Mouse (Mus musculus) ES-E14 (cell line): ENCODE results near the gene Slc36a4. TPM values are rescaled to one million over a fixed set of nuclear protein-coding genes. Genes with fewer than 3 reads are reported as not detected.
A peak's percentile ranks its signal among the peaks of the same experiment; 100 is the strongest.

Source experiments
- DNase-seq: peaks from one replicate; pipeline ENCODE4 v3.0.0-alpha.2; 2013; ENCODE audit warnings: low read depth, low spot score
- H3K27ac ChIP-seq: 2 replicates; pipeline ENCODE4 v1.5.1; 2012; ENCODE audit warnings: low read depth, mild to moderate bottlenecking, low read length, moderate library complexity, mixed read lengths; ENCODE audit not compliant: poor library complexity, insufficient read depth, severe bottlenecking
- H3K36me3 ChIP-seq: 2 replicates; pipeline ENCODE4 v1.6.1; 2012; ENCODE audit warnings: mild to moderate bottlenecking, low read length, moderate library complexity, mixed read lengths; ENCODE audit not compliant: control insufficient read depth, poor library complexity, insufficient read depth, severe bottlenecking
- H3K4me1 ChIP-seq, 2 experiments: fragments of 150-350 bp in 1 of 2; sonication (generic) in 1 of 2; 2 replicates each; pipeline ENCODE4 v1.6.1; 2012; ENCODE audit warnings: low read length in 2 of 2, mild to moderate bottlenecking in 1 of 2, mixed read lengths in 1 of 2; ENCODE audit not compliant: control insufficient read depth in 2 of 2, insufficient read depth in 2 of 2, poor library complexity in 1 of 2
- H3K4me3 ChIP-seq, 2 experiments: fragments of 150-350 bp in 1 of 2; sonication (generic) in 1 of 2; 2 replicates each; pipeline ENCODE4 v1.5.1; 2012; ENCODE audit warnings: low read length in 2 of 2, low read depth in 1 of 2, mild to moderate bottlenecking in 1 of 2, mixed read lengths in 1 of 2; ENCODE audit not compliant: insufficient read depth in 1 of 2, poor library complexity in 1 of 2, severe bottlenecking in 1 of 2
- H3K9ac ChIP-seq: 2 replicates; pipeline ENCODE4 v1.6.1; 2012; ENCODE audit warnings: low read depth, mild to moderate bottlenecking, low read length, mixed read lengths; ENCODE audit not compliant: poor library complexity, insufficient read depth, severe bottlenecking
- H3K9me3 ChIP-seq: fragments of 150-350 bp; sonication (generic); 2 replicates; pipeline ENCODE4 v1.6.1; 2012; ENCODE audit warnings: low read depth, mild to moderate bottlenecking, low read length; ENCODE audit not compliant: control insufficient read depth, insufficient read depth
- CHD2 ChIP-seq: IDR thresholded peaks from 2 replicates; pipeline ENCODE4 v1.6.1; 2014; ENCODE audit warnings: mild to moderate bottlenecking, low read depth, low read length, inconsistent platforms
- HCFC1 ChIP-seq: IDR thresholded peaks from 2 replicates; pipeline ENCODE4 v1.6.1; 2012; ENCODE audit warnings: low read length, inconsistent platforms, borderline replicate concordance; ENCODE audit not compliant: insufficient read depth
- MAFK ChIP-seq: IDR thresholded peaks from 2 replicates; pipeline ENCODE4 v1.6.1; 2014; ENCODE audit warnings: mild to moderate bottlenecking, low read depth, low read length, inconsistent platforms; ENCODE audit not compliant: insufficient read depth
- ZC3H11A ChIP-seq: IDR thresholded peaks from 2 replicates; pipeline ENCODE4 v1.6.1; 2012; ENCODE audit warnings: low read depth, mild to moderate bottlenecking, inconsistent platforms, low read length, borderline replicate concordance
- ZNF384 ChIP-seq: IDR thresholded peaks from 2 replicates; pipeline ENCODE4 v1.6.1; 2012; ENCODE audit warnings: low read depth, low read length, inconsistent platforms
- in situ Hi-C, 2 experiments: fragments of 600-800 bp; cut with MboI; formaldehyde crosslinking; loops; one replicate each; pipeline ENCODE4 v1.15.1; 2025; ENCODE audit warnings: low sequenced_read_pairs in 2 of 2, inconsistent platforms in 1 of 2; ENCODE audit not compliant: unreplicated experiment in 2 of 2
- total RNA-seq: library from RNA; depleted of rRNA; stranded (reverse); fragments of 300-350 nt; gene quantifications from 2 replicates; pipeline ENCODE4 v1.2.3, GENCODE M21; 2012

Slc36a4 gene
- total RNA-seq, 1 experiment: 3.9 TPM

- Histone ChIP-seq H3K4me1 (no peaks in the 10 kb centered on the region), H3K9me3 (no peaks in the 10 kb centered on the region), H3K36me3 (no peaks in the 10 kb centered on the region), H3K27ac (no peak overlapping the region), H3K4me3 (no peak overlapping the region), H3K9ac (no peak overlapping the region)
- DNase-seq: no peak
- TF ChIP-seq CHD2 (no peak), HCFC1 (no peak), ZNF384 (no peak), ZC3H11A (no peak), MAFK (no peak)
- in situ Hi-C loops: no loop called here
Measured at GRCm38 (mm10) chr9:15705706-15706105, 3.8 kb upstream of the Slc36a4 start.

GRCm38 (mm10) chr9:15708979-15709598, 449 bp upstream of the Slc36a4 start:
- H3K36me3 ChIP-seq: no peaks in the 10 kb centered on the region
- TF ChIP-seq CHD2: no peak
- no peak for TF ChIP-seq HCFC1
- TF ChIP-seq ZC3H11A: no peak
- TF ChIP-seq MAFK: no peak
- TF ChIP-seq ZNF384: no peak
- H3K9me3 ChIP-seq: no peaks in the 10 kb centered on the region
- in situ Hi-C loops: no loop called here
- H3K4me1 ChIP-seq: no peaks in the 10 kb centered on the region
- H3K9ac ChIP-seq: peak overlapping the region; percentile 72
- peak overlapping the region; percentile 68 to 73 for H3K4me3 ChIP-seq
- no peak overlapping the region for H3K27ac ChIP-seq
- no peak for DNase-seq

- TF ChIP-seq HCFC1 (no peak), MAFK (no peak), ZC3H11A (no peak), ZNF384 (no peak)
- in situ Hi-C loops: no loop called here
- Histone ChIP-seq H3K9me3 (no peaks in the 10 kb centered on the region), H3K27ac (no peak overlapping the region), H3K9ac (no peak overlapping the region), H3K36me3 (no peaks in the 10 kb centered on the region), H3K4me1 (no peaks in the 10 kb centered on the region), H3K4me3 (no peak overlapping the region)
- DNase-seq: no peak
Measured at GRCm38 (mm10) chr9:15710821-15711565, 1.5 kb downstream of the Slc36a4 start.

DNA sequence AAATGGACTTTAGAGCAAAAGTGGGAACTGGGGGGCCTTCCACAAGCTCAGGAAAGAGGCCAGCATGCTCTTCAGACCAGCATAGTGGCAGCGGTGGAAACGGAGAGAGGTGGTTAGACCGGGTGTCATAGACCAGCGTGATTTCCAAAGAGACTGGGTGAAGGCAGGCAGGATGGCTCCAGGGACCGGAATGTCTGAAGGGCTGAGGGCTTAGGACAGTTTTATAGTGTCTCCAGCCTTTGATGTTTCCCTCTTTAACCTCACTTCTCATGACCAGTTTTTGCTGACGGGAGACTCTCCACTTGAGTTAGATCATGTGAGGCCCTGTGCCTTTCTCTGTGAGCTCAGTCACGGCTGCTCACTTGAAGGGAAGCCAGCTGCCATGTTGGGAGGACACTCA, 2.1 kb downstream of the Slc36a4 start:
- in situ Hi-C loops: no loop called here
- no peak for TF ChIP-seq ZC3H11A
- TF ChIP-seq HCFC1: no peak
- no peak for TF ChIP-seq ZNF384
- no peak for TF ChIP-seq MAFK
- TF ChIP-seq CHD2: no peak
- Histone ChIP-seq H3K36me3 (no peaks in the 10 kb centered on the region), H3K4me3 (no peak overlapping the region), H3K9me3 (no peaks in the 10 kb centered on the region), H3K9ac (no peak overlapping the region), H3K27ac (no peak overlapping the region), H3K4me1 (no peaks in the 10 kb centered on the region)
- no peak for DNase-seq
